Mouse (Mus musculus) midbrain, embryonic 15.5 days (tissue): ENCODE data around the gene Mtr. TPM values are rescaled to one million over a fixed set of nuclear protein-coding genes. Genes with fewer than 3 reads are reported as not detected.

ENCODE experiments used
- ATAC-seq: fragments of 200-750 bp; cut with Nextera tagmentation; replicated peaks from 2 replicates; pipeline ENCODE4 v1.8.0; 2017; ENCODE audit warnings: moderate TSS enrichment
- H3K27ac ChIP-seq: fragments of 300-500 bp; sonication (generic); 2 replicates; pipeline ENCODE4 v1.5.1; 2015; ENCODE audit warnings: mild to moderate bottlenecking, inconsistent platforms
- H3K27me3 ChIP-seq: fragments of 300-500 bp; sonication (generic); replicated peaks from 2 replicates; pipeline ENCODE4 v1.6.1; 2015; ENCODE audit warnings: inconsistent platforms
- H3K36me3 ChIP-seq: fragments of 300-500 bp; sonication (generic); replicated peaks from 2 replicates; pipeline ENCODE4 v1.6.1; 2015; ENCODE audit warnings: inconsistent platforms
- H3K4me1 ChIP-seq: fragments of 300-500 bp; sonication (generic); 2 replicates; pipeline ENCODE4 v1.6.1; 2015; ENCODE audit warnings: inconsistent platforms
- H3K4me2 ChIP-seq: fragments of 300-500 bp; sonication (generic); 2 replicates; pipeline ENCODE4 v1.6.1; 2015; ENCODE audit warnings: inconsistent platforms, mild to moderate bottlenecking, moderate library complexity
- H3K4me3 ChIP-seq: fragments of 300-500 bp; sonication (generic); 2 replicates; pipeline ENCODE4 v1.5.1; 2015; ENCODE audit warnings: mild to moderate bottlenecking, inconsistent platforms
- H3K9ac ChIP-seq: fragments of 300-500 bp; sonication (generic); 2 replicates; pipeline ENCODE4 v1.6.1; 2015; ENCODE audit warnings: mild to moderate bottlenecking, inconsistent platforms
- H3K9me3 ChIP-seq: fragments of 300-500 bp; sonication (generic); 2 replicates; pipeline ENCODE4 v1.6.1; 2016; ENCODE audit warnings: inconsistent platforms
- WGBS: fragments of 180-500 bp; shearing (Covaris S2); methylation state at CpG from one replicate; pipeline ENCODE4 v1.1.7; 2015; ENCODE audit warnings: mixed read lengths; 5-methylcytosine and 5-hydroxymethylcytosine counted together
- polyA plus RNA-seq: library from polyadenylated mRNA; unstranded; fragments of >200 nt; fragmentation: Nextera tagmentation; extraction: Ambion mirVana; gene quantifications from 2 replicates; pipeline ENCODE4 v1.2.1, GENCODE M21; 2015

Mtr gene
- polyA plus RNA-seq = 2.9 and 3.8 TPM in 2 replicates

- Histone ChIP-seq H3K9me3 (no peaks in the 10 kb centered on the region), H3K27me3 (no peaks in the 10 kb centered on the region), H3K36me3 (no peaks in the 10 kb centered on the region), H3K27ac (peak within 1 kb of the TSS; percentile 77), H3K4me2 (peak within 1 kb of the TSS; percentile 61), H3K4me1 (peaks cover 13% of the 10 kb centered on the region), H3K9ac (peak within 1 kb of the TSS; percentile 51), H3K4me3 (peak within 1 kb of the TSS; percentile 56)
- under 1% methylated on average over 69 of the region's 69 CpGs for WGBS
- peak; percentile 100 for ATAC-seq
Measured at GRCm38 (mm10) chr13:12257391-12258380, at the start of gene Mtr. Gene Mtr (minus strand): TSS chr13:12258113.

- no peak overlapping the region for H3K4me3 ChIP-seq
- no peak overlapping the region for H3K27ac ChIP-seq
- WGBS = 83% methylated on average over 4 of the region's 4 CpGs
- no peak overlapping the region for H3K9ac ChIP-seq
- no peaks in the 10 kb centered on the region for H3K27me3 ChIP-seq
- H3K4me2 ChIP-seq = no peak overlapping the region
- H3K4me1 ChIP-seq = no peaks in the 10 kb centered on the region
- H3K9me3 ChIP-seq = no peaks in the 10 kb centered on the region
- no peaks in the 10 kb centered on the region for H3K36me3 ChIP-seq
- no peak for ATAC-seq
Measured at GRCm38 (mm10) chr13:12307286-12307685, 49.4 kb upstream of the Mtr start.

- Histone ChIP-seq H3K27ac (no peak overlapping the region), H3K9me3 (no peaks in the 10 kb centered on the region), H3K4me3 (no peak overlapping the region), H3K36me3 (no peaks in the 10 kb centered on the region), H3K4me1 (no peaks in the 10 kb centered on the region), H3K27me3 (no peaks in the 10 kb centered on the region), H3K9ac (no peak overlapping the region), H3K4me2 (no peak overlapping the region)
- WGBS = 85% methylated on average over 8 of the region's 8 CpGs
- ATAC-seq = no peak
Measured at GRCm38 (mm10) chr13:12305540-12305939, 47.6 kb upstream of the Mtr start.

- H3K9ac ChIP-seq = no peak overlapping the region
- no peak overlapping the region for H3K4me2 ChIP-seq
- ATAC-seq = no peak
- H3K4me3 ChIP-seq = no peak overlapping the region
- H3K4me1 ChIP-seq = no peaks in the 10 kb centered on the region
- 87% methylated on average over 5 of the region's 5 CpGs for WGBS
- H3K36me3 ChIP-seq = no peaks in the 10 kb centered on the region
- H3K27me3 ChIP-seq = no peaks in the 10 kb centered on the region
- no peaks in the 10 kb centered on the region for H3K9me3 ChIP-seq
- H3K27ac ChIP-seq = no peak overlapping the region
Measured at GRCm38 (mm10) chr13:12304991-12305390, 47.1 kb upstream of the Mtr start.

- no peaks in the 10 kb centered on the region for H3K36me3 ChIP-seq
- H3K9me3 ChIP-seq = no peaks in the 10 kb centered on the region
- no peaks in the 10 kb centered on the region for H3K27me3 ChIP-seq
- H3K4me2 ChIP-seq = no peak overlapping the region
- ATAC-seq = no peak
- no peak overlapping the region for H3K9ac ChIP-seq
- no peak overlapping the region for H3K4me3 ChIP-seq
- no peak overlapping the region for H3K27ac ChIP-seq
- WGBS = 92% methylated on average over 6 of the region's 6 CpGs
- no peaks in the 10 kb centered on the region for H3K4me1 ChIP-seq
Measured at GRCm38 (mm10) chr13:12297777-12298176, 39.9 kb upstream of the Mtr start.

- Histone ChIP-seq H3K9ac (no peak overlapping the region), H3K36me3 (no peaks in the 10 kb centered on the region), H3K9me3 (no peaks in the 10 kb centered on the region), H3K27me3 (no peaks in the 10 kb centered on the region), H3K27ac (no peak overlapping the region), H3K4me1 (no peaks in the 10 kb centered on the region), H3K4me2 (no peak overlapping the region), H3K4me3 (no peak overlapping the region)
- 0 out of 2 replicates have a peak, but pooled peaks have one; percentile 56 for ATAC-seq
- WGBS = 89% methylated on average over 3 of the region's 3 CpGs
Measured at GRCm38 (mm10) chr13:12296701-12297100, 38.8 kb upstream of the Mtr start.

GRCm38 (mm10) chr13:12293810-12294209, 35.9 kb upstream of the Mtr start:
- 89% methylated on average over 7 of the region's 7 CpGs for WGBS
- no peak for ATAC-seq
- no peak overlapping the region for H3K4me3 ChIP-seq
- no peaks in the 10 kb centered on the region for H3K27me3 ChIP-seq
- H3K36me3 ChIP-seq = no peaks in the 10 kb centered on the region
- H3K4me1 ChIP-seq = no peaks in the 10 kb centered on the region
- H3K9ac ChIP-seq = no peak overlapping the region
- no peaks in the 10 kb centered on the region for H3K9me3 ChIP-seq
- no peak overlapping the region for H3K4me2 ChIP-seq
- no peak overlapping the region for H3K27ac ChIP-seq

GRCm38 (mm10) chr13:12290700-12291099, 32.8 kb upstream of the Mtr start:
- Histone ChIP-seq H3K4me2 (no peak overlapping the region), H3K27me3 (no peaks in the 10 kb centered on the region), H3K36me3 (no peaks in the 10 kb centered on the region), H3K27ac (no peak overlapping the region), H3K9me3 (no peaks in the 10 kb centered on the region), H3K4me3 (no peak overlapping the region), H3K4me1 (no peaks in the 10 kb centered on the region), H3K9ac (no peak overlapping the region)
- ATAC-seq = no peak
- WGBS = 92% methylated on average over 7 of the region's 7 CpGs

- no peaks in the 10 kb centered on the region for H3K36me3 ChIP-seq
- H3K27ac ChIP-seq = no peak overlapping the region
- ATAC-seq = no peak
- H3K27me3 ChIP-seq = no peaks in the 10 kb centered on the region
- H3K9me3 ChIP-seq = no peaks in the 10 kb centered on the region
- H3K4me2 ChIP-seq = no peak overlapping the region
- WGBS = 88% methylated on average over 11 of the region's 11 CpGs
- H3K4me3 ChIP-seq = no peak overlapping the region
- no peak overlapping the region for H3K9ac ChIP-seq
- H3K4me1 ChIP-seq = no peaks in the 10 kb centered on the region
Measured at GRCm38 (mm10) chr13:12284528-12284927, 26.6 kb upstream of the Mtr start.

GRCm38 (mm10) chr13:12283826-12284225, 25.9 kb upstream of the Mtr start:
- no peak overlapping the region for H3K4me2 ChIP-seq
- H3K36me3 ChIP-seq = no peaks in the 10 kb centered on the region
- H3K27me3 ChIP-seq = no peaks in the 10 kb centered on the region
- no peak overlapping the region for H3K9ac ChIP-seq
- no peak overlapping the region for H3K4me3 ChIP-seq
- WGBS = 84% methylated on average over 3 of the region's 3 CpGs
- no peak overlapping the region for H3K27ac ChIP-seq
- H3K9me3 ChIP-seq = no peaks in the 10 kb centered on the region
- no peaks in the 10 kb centered on the region for H3K4me1 ChIP-seq
- no peak for ATAC-seq

GRCm38 (mm10) chr13:12274721-12275120, 16.8 kb upstream of the Mtr start:
- no peak overlapping the region for H3K27ac ChIP-seq
- H3K4me1 ChIP-seq = no peaks in the 10 kb centered on the region
- no peak overlapping the region for H3K4me3 ChIP-seq
- H3K27me3 ChIP-seq = no peaks in the 10 kb centered on the region
- H3K4me2 ChIP-seq = no peak overlapping the region
- no peak for ATAC-seq
- no peaks in the 10 kb centered on the region for H3K36me3 ChIP-seq
- whole genome bisulfite sequencing = 70% methylated on average over 6 of the region's 6 CpGs
- no peak overlapping the region for H3K9ac ChIP-seq
- no peaks in the 10 kb centered on the region for H3K9me3 ChIP-seq

GRCm38 (mm10) chr13:12274220-12274619, 16.3 kb upstream of the Mtr start:
- no peak overlapping the region for H3K4me3 ChIP-seq
- 82% methylated on average over 4 of the region's 4 CpGs for WGBS

GRCm38 (mm10) chr13:12272953-12273352, 15.0 kb upstream of the Mtr start:
- no peak for ATAC-seq
- WGBS = 57% methylated on average over 3 of the region's 3 CpGs
- H3K4me3 ChIP-seq = no peak overlapping the region

More at GRCm38 (mm10) chr13:12274220-12274619, 16.3 kb upstream of the Mtr start:
- Histone ChIP-seq H3K9ac (no peak overlapping the region), H3K36me3 (no peaks in the 10 kb centered on the region), H3K27ac (no peak overlapping the region), H3K27me3 (no peaks in the 10 kb centered on the region), H3K4me2 (no peak overlapping the region), H3K4me1 (no peaks in the 10 kb centered on the region), H3K9me3 (no peaks in the 10 kb centered on the region)
- no peak for ATAC-seq

More at GRCm38 (mm10) chr13:12272953-12273352, 15.0 kb upstream of the Mtr start:
- Histone ChIP-seq H3K4me2 (no peak overlapping the region), H3K4me1 (no peaks in the 10 kb centered on the region), H3K9me3 (no peaks in the 10 kb centered on the region), H3K27me3 (no peaks in the 10 kb centered on the region), H3K9ac (no peak overlapping the region), H3K27ac (no peak overlapping the region), H3K36me3 (no peaks in the 10 kb centered on the region)
